Mouse (Mus musculus) cortical plate, adult 2 months (tissue): ENCODE results near the gene Gm20390. TPM values are rescaled to one million over a fixed set of nuclear protein-coding genes. Genes with fewer than 3 reads are reported as not detected.

Experiments
- H3K27ac ChIP-seq: fragments of 200-500 bp; 2 replicates; pipeline ENCODE4 v1.5.1; 2012; ENCODE audit warnings: low read length, control low read depth, inconsistent platforms; ENCODE audit not compliant: insufficient read depth
- H3K4me1 ChIP-seq: fragments of 200-500 bp; 2 replicates; pipeline ENCODE4 v1.6.1; 2011; ENCODE audit warnings: low read length; ENCODE audit not compliant: control insufficient read depth, insufficient read depth
- H3K4me3 ChIP-seq: fragments of 200-500 bp; 2 replicates; pipeline ENCODE4 v1.5.1; 2011; ENCODE audit warnings: mild to moderate bottlenecking, low read length, control low read depth; ENCODE audit not compliant: insufficient read depth
- CTCF ChIP-seq: fragments of 200-500 bp; IDR thresholded peaks from 2 replicates; pipeline ENCODE4 v1.5.1; 2011; ENCODE audit warnings: mild to moderate bottlenecking, control low read depth, low read length; ENCODE audit not compliant: insufficient read depth; ENCODE audit errors: extremely low read depth
- POLR2A ChIP-seq: fragments of 200-500 bp; IDR thresholded peaks from 2 replicates; pipeline ENCODE4 v1.6.1; 2011; ENCODE audit warnings: mild to moderate bottlenecking, low read length, control low read depth; ENCODE audit not compliant: insufficient read depth; ENCODE audit errors: extremely low read depth
- polyA plus RNA-seq: library from polyadenylated mRNA; depleted of rRNA; stranded (reverse); fragments of >200 nt; gene quantifications from 2 replicates; pipeline ENCODE4 v1.2.3, GENCODE M21; 2012

Gm20390 gene
- polyA plus RNA-seq, 1 experiment: 67.5 TPM

DNA sequence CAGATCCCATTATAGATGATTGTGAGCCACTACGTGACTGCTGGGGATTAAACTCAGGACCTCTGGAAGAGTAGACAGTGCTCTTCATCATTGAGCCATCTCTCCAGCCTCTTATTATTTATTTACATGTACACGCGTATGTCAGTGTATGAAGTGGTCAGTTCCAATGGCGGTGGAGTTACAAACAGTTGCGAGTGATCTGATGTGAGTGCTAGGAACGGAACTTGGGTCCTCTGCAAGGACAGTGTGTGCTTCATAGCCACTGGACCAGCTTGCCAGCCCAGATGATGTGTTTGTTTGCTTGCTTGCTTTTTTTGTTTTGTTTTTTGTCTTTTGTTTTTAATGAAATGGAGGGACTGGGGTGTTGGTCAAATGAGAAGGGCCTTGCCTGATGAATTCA lies 1.1 kb upstream of the Gm20390 start:
- Histone ChIP-seq H3K4me1 (peaks cover 2% of the 10 kb centered on the region; the same call in 1 of the 2 replicates), H3K4me3 (no peak overlapping the region), H3K27ac (peak overlapping the region; percentile 8; the same call in 1 of the 2 replicates)
- TF ChIP-seq POLR2A (no peak), CTCF (no peak)

DNA sequence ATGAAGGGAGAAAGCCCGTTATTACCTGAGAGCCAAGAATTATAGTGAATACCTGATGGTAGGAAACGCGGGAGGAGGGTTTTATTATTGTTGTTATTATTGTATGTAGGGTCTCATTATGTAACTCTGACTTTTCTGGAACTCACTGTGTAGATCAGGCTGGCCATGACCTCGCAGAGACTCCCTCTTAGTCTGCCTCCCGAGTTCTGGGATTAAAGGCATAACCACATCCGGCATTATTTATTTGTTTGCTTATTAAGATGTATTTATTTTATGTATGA lies 695 bp upstream of the Gm20390 start:
- H3K4me3 ChIP-seq: no peak overlapping the region
- peak overlapping the region; percentile 8; the same call in 1 of the 2 replicates for H3K27ac ChIP-seq
- H3K4me1 ChIP-seq: peaks cover 2% of the 10 kb centered on the region; the same call in 1 of the 2 replicates
- TF ChIP-seq POLR2A: no peak
- no peak for TF ChIP-seq CTCF

DNA sequence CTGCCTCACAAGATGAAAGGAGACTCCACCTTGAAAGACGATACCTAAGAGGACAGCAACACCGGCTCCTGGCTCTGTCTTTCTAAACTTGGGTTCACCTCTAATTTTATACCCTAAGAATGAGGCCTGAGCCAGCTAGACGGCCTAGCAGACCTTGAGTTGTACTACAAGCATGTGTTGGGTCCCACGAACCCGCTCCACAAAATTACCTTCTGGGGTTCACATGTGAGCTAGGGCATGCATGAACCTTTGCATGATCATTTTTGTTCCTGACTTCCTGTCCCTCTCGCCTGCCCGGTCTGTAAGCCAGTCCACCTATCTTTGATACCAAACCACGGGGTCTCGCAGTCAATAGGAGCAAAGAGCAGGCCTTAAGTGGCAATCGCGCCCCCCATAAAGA lies 712 bp downstream of the Gm20390 start:
- Histone ChIP-seq H3K4me3 (peak overlapping the region; percentile 75), H3K27ac (peak overlapping the region; percentile 26; the same call in 1 of the 2 replicates), H3K4me1 (peaks cover 2% of the 10 kb centered on the region; the same call in 1 of the 2 replicates)
- TF ChIP-seq CTCF (no peak), POLR2A (no peak)

DNA sequence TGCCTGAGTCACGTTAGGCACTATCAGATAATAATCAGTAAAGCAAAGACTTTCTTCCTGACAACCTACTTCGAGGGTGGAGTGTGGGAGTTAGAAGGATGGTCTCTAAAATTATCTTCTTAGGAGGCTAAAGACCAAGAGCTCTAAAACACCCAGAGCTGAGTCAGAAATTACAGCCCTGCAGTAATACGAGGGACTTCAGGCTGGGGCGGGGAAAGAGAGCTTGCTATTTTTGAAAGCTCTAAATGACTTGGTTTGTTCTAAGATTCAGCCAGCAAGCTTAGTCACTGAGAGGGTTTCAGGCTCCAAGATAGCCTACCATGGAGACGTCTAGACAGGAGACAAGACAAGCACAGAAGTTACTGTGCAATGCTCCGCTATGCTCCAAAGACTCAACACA lies 2.7 kb downstream of the Gm20390 start:
- TF ChIP-seq CTCF (no peak), POLR2A (no peak)
- H3K4me3 ChIP-seq: no peak overlapping the region
- H3K4me1 ChIP-seq: peaks cover 2% of the 10 kb centered on the region; the same call in 1 of the 2 replicates
- no peak overlapping the region for H3K27ac ChIP-seq

DNA sequence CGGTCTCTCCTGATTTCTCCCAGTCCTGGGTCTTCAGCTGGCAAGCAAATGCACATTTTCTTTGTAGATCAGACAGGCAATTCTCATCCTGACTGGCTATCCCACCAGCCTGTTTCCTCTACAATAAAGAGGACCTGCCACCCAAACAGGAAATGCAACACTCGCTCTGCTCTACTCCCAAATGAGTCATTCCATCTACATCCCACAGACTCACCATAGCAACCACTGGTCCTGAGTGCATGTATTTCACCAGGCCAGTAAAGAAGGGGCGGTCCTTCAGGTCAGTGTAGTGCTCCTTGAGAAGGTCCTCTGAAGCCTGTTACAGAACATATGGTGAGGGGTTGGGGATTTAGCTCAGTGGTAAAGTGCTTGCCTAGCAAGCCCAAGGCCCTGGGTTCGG lies 5.1 kb downstream of the Gm20390 start:
- Histone ChIP-seq H3K4me3 (no peak overlapping the region), H3K4me1 (peaks cover 2% of the 10 kb centered on the region; the same call in 1 of the 2 replicates), H3K27ac (no peak overlapping the region)
- TF ChIP-seq POLR2A (no peak), CTCF (no peak)

DNA sequence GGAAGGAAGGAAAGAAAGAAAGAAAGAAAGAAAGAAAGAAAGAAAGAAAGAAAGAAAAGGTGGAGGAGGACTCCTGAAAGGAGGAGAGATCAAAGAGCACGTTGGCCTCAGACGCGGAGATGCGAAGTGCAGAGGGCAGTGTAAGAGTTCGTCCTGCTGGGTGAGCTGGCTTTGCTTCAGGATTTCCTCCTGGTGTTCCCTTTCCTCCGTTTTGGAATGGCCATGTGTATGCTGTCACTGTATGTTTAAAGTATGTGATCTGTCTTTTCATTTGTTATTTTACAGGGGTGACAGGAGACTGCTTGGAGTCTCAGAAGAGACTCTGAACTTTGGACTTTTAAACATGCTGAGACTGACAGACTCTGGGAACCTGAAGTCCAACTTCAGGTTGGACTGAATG lies 6.6 kb downstream of the Gm20390 start:
- Histone ChIP-seq H3K27ac (no peak overlapping the region), H3K4me3 (no peak overlapping the region), H3K4me1 (peaks cover 2% of the 10 kb centered on the region; the same call in 1 of the 2 replicates)
- TF ChIP-seq POLR2A: no peak
- no peak for TF ChIP-seq CTCF

DNA sequence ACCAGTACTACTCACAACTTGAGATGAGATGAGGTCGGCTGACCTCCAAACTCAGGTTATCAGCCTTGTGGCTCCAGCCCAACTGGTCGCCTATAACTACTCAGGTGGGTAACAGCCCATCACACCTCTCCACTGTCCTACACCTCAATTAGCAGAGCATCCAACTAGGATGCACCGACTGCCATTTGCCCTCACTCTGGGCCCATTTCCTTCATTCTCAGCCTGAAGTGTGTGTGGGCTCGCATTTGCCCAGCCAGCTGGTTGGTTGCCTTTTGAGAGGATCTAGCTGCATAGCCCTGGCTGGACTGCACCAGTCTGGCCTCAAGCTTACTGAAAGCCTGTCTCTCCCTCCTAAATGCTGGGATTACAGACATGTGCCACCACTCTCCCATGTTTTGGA lies 10.3 kb downstream of the Gm20390 start:
- no peak overlapping the region for H3K27ac ChIP-seq
- H3K4me3 ChIP-seq: no peak overlapping the region
- TF ChIP-seq CTCF: no peak
- TF ChIP-seq POLR2A: 0 out of 2 replicates have a peak, but pooled peaks have one; percentile 5
- H3K4me1 ChIP-seq: no peaks in the 10 kb centered on the region

DNA sequence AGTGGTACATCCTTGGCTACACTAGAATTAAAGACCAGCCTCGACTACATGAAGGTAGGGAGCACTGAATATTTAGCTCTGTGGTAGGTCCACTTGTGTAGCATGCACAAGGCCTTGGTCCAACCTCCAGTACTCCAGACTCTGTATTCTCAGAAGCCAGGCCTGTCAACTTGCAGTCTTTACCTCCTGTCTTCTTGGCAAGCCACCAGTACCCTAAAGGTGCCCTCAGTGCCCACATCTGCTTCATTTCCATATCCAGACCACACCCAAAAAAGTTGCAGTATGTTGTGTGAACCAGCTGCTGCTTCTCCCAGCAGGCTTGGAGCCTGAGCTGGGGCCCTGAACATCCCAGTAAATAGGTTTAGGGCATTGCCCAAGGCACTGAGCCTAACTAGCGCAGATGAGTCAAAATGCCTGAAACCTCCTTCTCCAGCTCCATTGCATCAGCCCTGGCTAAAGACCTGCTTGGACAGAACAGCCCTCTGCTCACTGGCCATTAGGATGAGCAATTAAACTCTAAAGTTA lies 11.0 kb downstream of the Gm20390 start:
- H3K4me1 ChIP-seq: no peaks in the 10 kb centered on the region
- no peak overlapping the region for H3K4me3 ChIP-seq
- no peak for TF ChIP-seq POLR2A
- no peak for TF ChIP-seq CTCF
- no peak overlapping the region for H3K27ac ChIP-seq

DNA sequence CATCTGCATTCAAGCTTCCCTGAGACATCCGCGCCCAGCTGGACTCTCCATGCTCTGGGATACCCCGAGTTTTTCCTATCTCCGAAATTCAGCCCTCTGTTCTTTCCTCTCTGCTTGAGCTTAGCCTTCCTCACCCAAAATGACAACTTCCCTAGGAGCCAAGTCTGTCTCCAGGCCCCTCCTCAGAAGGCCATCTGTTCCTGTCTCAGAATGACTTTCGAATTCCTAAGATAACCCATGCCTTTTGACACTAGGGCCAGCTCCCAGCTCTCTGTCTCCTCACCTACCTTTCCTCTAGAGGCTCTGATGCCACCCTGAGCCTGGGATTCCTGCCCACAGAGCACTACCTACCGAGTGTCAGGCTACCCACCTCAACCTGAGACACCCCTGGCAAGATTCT lies 11.9 kb downstream of the Gm20390 start, which contains the start of gene Nme2:
TSS of gene Nme2 (minus strand) at position 101 of the 400 bp plus-strand sequence.
- Histone ChIP-seq H3K27ac (peak within 1 kb of the TSS; percentile 31), H3K4me1 (no peaks in the 10 kb centered on the region), H3K4me3 (peak within 1 kb of the TSS; percentile 72)
- no peak for TF ChIP-seq CTCF
- no peak for TF ChIP-seq POLR2A
